Mouse (Mus musculus) brain, adult 2 months (tissue): ENCODE measurements at regions not wholly inside any gene's neighbourhood (a gene's known extent, or its start where the extent isn't known, plus 50 kb on each side); places are given as distances from the start of the nearest gene placed in this dataset.

Source experiments
- DNase-seq: peaks from one replicate; pipeline ENCODE4 v3.0.0; 2011; ENCODE audit warnings: low read depth, low spot score

DNA sequence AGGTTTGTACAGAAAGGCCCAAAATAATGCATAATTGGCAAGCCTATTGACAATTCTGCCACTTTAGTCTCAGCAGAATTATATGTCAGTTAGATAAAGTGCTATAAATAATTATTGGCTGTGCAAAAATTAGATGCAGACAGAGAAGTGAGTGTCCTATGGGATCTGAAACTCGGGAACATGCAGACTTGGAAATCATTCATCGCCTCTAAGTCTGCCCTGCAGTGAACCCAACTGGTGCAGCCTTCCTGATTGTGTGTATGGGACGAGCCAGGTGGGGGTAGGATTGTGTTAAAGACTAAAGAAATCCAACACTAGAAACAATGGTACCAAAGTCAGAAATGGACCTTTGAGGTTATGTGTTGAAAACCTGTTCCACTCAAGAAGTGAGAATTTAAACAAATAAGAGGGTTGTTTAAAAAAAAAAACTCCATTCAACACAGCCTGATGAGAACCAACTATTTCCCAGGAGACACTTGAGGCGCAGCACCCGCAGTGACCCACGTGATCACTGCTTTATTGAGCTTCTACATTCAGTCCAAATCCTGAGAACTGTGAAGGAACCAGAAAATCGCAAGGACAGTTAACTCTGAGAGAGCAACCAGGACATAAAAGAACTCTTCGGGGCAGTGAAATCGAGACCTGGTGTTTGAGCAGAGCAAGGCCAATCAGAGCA, 57.4 kb upstream of the Acsl1 start:
- peak; percentile 24 for DNase-seq

DNA sequence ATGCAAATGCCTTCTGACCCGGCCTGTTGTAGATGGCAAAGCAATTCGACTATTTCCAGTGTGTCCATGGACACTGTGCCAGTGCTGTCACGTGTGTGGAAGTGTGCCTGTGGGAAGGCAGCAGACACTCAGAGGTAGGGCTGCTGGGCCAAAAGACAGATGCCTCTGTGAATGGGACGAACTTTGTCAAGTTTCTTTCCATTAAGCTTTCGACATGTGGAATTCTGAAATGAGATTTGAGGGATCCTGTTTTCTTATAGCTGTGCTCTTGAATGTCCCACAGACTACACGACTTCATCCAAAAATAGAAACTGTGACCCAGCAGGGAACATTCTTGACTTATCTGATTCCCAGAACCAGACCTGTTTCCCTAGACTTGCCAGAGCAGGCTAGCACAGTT, 56.0 kb upstream of the Acsl1 start:
- no peak for DNase-seq

DNA sequence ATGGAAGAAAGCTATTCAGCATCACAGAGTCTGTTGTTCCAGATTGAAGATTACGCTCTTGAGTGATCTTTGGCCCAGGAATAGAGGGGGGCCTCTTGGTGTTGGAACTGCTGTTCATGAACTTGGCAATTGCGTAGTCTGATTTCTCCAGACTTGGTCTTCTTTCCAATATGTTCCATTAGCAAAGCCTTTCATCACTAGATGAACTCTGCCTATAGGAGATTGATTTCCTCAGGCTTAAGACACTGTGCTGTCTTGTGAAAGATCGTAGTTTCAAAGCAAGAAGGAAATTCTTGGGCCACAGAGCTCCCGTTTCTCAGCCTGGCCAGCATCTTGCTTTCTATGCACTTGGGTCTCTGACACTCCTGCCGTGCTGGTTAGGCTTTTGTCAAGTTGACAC, 51.4 kb upstream of the Acsl1 start:
- no peak for DNase-seq

DNA sequence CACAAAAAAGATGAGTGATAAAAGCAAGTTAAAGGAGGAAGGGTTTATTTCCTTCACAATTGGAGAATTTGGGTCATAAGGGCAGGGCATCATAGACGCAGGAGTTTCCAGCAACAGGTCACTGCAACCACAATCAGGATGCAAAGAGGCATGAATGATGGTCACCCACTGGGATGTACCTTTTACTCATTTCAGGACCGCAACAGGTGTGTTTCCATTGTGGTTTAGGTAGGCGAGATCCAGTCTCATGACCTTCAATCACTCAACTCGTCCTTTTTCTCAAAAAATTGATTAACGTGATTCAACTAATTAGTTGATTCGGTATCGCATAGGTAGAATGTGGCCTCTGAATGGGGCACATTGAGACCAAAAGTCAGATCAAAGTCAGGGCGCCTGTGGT, 50.4 kb upstream of the Acsl1 start:
- no peak for DNase-seq
